Mouse (Mus musculus) ES-Bruce4 (cell line): ENCODE measurements around the gene Gm49361.
"Not testable (repeated sequence)": the region's sequence is repeated elsewhere in the genome, so short reads cannot be mapped to it uniquely, and the experiment has no call there.

Source experiments
- CTCF ChIP-seq: IDR thresholded peaks from one replicate; pipeline ENCODE4 v1.8.1; 2011; ENCODE audit warnings: low read depth, low read length
- EP300 ChIP-seq: IDR thresholded peaks from 2 replicates; pipeline ENCODE4 v1.6.1; 2011; ENCODE audit warnings: low read depth, low read length; ENCODE audit not compliant: insufficient read depth
- POLR2A ChIP-seq: IDR thresholded peaks from one replicate; pipeline ENCODE4 v1.8.1; 2011; ENCODE audit warnings: low read length; ENCODE audit not compliant: insufficient read depth

DNA sequence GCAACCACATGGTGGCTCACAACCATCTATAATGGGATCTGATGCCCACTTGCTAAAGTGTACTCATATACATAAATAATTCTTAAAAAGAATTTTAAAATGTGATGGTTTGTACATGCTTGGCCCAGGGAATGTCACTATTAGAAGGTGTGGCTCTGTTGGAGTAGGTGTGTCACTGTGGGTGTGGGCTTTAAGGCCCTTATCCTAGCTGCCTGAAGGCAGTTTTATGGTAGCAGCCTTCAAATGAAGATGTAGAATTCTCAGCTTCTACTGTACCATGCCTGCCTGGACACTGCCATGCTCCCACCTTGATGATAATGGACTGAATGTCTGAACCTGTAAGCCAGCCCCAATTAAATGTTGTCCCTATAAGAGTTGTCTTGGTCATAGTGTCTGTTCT, 5.1 kb upstream of the Gm49361 start:
- TF ChIP-seq POLR2A, CTCF, EP300: not testable (repeated sequence)
